Mouse (Mus musculus) cerebellum, adult 18-20 months (tissue): ENCODE measurements around the gene Slc22a26.
"Not testable (repeated sequence)": the region's sequence is repeated elsewhere in the genome, so short reads cannot be mapped to it uniquely, and the experiment has no call there.

ENCODE experiments used
- DNase-seq, 2 experiments: peaks; one replicate each; pipeline ENCODE4 v3.0.0; 2021

The Slc22a26 gene

DNA sequence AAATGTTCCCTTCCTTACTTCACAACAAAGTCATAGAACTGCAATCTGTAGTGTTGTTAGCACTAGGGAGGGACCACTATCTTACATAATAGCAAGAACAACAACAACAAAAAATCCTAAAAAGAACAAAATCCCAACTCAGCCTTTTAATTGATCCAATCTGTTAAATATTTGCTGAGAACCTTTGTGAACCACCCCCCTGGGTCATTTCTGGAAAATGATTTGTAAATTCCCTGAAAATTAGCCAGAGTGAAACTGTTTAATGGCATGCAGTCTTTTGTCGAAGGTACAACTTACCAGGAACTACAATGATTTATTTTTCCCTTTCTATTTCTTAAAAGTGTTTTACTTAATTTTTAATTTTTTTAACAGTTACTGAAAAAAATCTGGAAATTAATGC is at the start of gene Slc22a26:
TSS of gene Slc22a26 (minus strand) at position 97 of the 400 bp plus-strand sequence.
- no peak for DNase-seq

DNA sequence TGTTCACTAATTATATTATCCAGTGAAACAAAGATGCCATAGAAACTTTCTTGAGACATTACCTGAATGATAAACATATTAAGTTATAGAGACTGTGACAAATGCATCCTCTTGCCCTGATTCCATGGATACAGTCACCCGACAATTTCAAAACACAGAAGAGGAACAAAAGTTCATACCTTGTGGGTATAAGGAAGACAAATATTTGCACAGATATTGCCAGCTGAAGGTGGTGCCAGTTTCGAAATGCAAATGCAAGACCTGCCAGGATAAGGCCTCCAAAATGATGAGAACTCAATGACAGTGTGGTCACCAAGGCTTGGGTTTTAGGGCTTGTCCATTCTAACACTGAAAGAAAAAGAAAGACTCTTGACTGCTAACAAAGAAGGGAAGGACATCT is 27.4 kb upstream of the Slc22a26 start:
- no peak for DNase-seq

DNA sequence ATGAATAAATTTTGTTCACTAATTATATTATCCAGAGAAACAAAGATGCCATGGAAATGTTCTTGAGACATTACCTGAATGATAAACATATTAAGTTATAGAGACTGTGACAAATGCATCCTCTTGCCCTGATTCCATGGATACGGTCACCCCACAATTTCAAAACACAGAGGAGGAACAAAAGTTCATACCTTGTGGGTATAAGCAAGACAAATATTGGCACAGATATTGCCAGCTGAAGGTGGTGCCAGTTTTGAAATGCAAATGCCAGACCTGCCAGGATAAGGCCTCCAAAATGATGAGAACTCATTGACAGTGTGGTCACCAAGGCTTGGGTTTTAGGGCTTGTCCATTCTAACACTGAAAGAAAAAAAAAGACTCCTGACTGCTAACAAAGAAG is 11.9 kb downstream of the Slc22a26 start:
- DNase-seq, result no peak

DNA sequence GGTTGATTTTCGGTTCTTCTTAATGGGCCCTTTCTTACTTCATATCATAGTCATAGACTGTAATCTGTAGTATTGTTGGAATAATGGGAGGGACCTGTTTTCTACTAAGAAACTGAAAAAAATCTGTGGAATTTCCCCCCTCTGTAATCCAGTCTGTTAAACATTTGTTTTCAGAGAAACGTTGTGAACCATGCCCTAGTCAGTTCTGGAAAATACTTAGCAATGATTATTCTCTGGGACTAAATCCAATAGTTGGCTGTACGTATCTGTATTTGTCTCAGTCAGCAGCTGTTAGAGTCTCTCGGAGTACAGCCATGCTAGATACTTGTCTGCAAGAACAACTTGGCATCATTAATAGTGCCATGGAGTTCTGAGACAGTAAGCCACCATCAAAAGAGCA is 27.2 kb downstream of the Slc22a26 start:
- no peak for DNase-seq

DNA sequence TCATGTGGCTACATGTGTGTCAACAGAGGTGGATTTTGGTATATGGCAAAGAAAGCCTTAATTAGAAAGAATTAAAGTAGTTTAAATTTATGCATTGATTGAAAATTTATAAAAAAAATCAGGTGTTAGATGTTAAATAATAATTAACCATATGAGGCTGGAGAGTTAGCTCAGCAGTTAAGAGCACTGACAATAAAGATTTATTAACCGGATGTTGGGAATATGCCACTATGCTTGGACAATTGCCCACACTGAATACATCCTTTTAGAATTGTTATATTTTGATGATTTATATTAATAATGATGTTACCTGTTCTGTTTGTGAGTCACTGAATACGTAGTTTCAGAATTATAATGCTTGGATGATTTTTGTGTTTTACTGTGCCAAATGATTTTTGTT is 36.3 kb downstream of the Slc22a26 start:
- no peak for DNase-seq

DNA sequence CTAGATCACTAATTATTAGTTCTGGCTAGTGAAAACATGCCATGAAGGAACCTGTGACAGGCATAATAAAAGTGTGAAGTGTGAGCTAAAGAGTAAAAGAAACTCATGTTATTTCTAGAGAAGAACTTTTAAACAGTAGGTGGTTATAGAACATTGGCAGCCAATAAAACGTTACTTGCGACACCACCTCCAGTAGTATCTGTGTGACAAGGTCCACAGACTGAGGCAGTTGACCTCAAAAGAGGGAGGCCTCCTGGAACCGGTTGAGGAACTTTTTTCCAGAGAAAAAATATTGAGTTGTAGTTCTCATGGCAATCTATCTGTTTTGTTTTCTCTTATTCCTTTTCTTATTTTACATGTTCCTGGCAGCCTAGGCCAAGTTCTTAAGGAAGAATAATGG is 36.9 kb downstream of the Slc22a26 start:
- DNase-seq, result no peak

DNA sequence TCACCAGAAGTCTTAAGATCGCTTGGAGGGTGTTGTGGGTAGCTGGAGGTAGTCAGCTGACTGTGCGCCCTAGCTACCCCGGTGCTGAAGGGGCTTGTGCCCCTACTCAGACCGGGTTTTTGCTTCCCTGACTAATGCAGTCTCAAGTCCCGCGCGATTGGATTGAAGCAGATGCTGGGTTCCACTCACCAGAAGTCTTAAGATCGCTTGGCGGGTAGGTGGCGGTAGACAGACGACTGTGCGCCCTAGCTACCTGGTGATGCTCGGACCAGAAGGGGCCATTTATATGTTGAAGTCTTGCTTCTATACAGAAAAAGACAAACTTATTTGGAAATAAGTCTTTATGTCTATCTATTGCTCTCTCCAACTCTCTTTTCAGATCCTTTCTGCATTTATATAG is 49.1 kb downstream of the Slc22a26 start:
- not testable (repeated sequence) for DNase-seq
